Mouse (Mus musculus): ENCODE data around the gene Edn3.

DNA sequence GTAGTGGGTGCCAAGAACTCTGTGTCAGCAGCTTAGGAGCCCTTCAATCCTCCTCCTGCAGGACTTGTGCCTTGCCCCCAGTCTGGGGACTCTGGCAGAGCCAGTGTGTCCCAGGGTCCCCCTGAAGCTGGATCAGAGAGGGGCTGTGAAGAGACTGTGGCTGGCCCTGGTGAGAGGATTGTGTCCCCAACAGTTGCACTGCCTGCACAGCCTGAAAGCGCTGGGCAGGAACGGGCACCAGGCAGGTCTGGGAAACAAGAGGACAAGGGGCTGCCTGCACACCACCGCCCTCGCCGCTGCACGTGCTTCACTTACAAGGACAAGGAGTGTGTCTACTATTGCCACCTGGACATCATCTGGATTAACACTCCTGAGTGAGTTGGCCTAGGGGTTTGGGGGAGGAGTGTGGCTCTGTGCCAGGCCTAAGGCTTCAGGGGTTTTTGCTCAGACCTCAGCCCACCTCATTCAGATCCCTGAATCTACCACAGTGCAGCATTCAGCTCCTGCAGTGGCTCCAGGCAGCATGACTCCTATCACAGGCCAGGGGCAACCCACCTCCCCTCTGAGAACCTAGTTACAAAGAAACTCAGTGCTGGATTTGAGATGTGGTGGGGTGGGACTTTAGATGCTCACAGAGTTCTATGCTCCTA lies 1.2 kb downstream of the Edn3 start:
- TF ChIP-seq POLR2A (IDR thresholded peaks at IDR 0.05; ENCODE audit: low read depth, low read length) (no peak), CTCF (IDR thresholded peaks at IDR 0.05; ENCODE audit: borderline replicate concordance, insufficient read depth, low read length) (no peak)

Data from embryonic fibroblast, embryonic 13.5 days (primary cell).